Mouse (Mus musculus) right cerebral cortex, postnatal 4 days (tissue): ENCODE results near the gene Ndufaf2.
A peak's percentile ranks its signal among the peaks of the same experiment; 100 is the strongest.

ENCODE experiments used
- DNase-seq: peaks from one replicate; pipeline ENCODE4 v3.0.0-alpha.2; 2022

Gene Ndufaf2

DNA sequence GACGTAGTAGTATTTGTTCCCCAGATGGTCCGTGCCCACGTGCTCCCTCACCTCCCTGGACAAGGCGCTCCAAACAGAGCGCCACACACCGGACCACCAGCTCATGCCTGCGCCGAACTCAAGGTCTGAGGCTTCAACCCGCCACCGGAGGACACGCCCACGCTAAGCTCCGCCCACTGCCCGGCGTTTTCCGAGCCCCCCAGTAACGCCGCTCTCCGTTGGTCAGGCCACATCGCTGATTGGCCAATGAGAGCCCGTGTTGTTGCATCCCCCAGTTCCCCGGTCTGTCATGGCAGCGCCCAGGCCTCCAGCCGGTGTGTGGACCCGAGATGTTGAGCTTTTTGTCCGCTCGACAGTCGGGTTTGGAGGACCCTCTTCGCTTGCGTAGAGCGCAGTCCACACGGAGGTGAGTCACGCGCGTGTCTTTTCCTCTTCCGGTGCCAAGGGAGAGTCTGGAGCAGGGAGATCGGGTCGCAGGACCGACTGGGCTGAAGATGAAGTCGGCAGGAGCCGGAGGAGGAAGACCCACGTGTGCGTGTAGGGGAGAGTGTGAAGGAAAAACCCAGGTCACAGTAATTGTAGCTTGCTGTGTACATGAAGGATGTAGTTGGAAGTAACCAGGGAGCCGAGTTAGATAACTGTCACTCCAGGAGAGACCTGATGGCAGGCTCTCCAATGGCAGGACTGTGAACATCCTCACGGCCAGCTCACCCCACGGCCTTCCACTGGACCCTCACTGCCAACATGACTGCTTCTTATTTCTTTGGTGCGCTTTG, at the start of gene Ndufaf2, which contains the start of gene Ercc8:
TSS of gene Ndufaf2 (minus strand) at position 159 of the 776 bp plus-strand sequence.
TSS of gene Ercc8 (plus strand) at position 267 of the 776 bp plus-strand sequence.
- DNase-seq: peak; percentile 98

DNA sequence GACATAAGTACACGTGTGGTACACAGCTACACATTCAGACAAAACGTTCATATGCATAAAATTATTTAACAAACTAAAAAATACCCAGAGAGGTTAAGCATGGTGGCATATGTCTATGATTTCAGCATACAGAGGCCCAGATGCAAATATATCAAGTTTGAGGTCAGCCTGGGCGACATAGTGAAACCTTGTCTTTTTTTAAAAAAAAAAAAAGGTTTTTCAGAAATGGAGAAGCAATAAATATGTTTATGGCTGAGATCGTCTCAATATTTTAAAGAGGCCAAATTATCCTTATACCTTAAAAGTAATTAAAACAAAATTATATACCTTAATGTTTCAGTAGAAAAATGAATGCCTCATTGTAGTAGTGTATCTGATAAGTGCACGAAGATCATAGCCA, 49.7 kb upstream of the Ndufaf2 start:
- DNase-seq: no peak

DNA sequence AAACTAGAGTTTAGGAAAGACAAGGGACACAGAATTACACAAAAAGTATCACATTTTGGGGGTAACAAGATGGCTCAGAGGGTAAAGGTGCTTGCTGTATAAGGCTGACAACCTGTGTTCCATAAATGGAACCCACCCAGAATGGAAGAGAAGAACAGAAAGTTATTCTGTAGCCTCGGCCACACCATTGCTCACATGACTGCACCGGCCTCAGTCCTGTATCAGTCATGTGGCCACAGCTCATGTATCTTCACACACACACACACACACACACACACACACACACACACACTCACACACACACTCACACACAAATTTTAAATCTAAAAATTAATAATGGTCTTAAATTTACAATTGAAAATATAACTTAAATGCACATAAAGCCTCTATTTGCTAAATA, 49.0 kb upstream of the Ndufaf2 start:
- no peak for DNase-seq

DNA sequence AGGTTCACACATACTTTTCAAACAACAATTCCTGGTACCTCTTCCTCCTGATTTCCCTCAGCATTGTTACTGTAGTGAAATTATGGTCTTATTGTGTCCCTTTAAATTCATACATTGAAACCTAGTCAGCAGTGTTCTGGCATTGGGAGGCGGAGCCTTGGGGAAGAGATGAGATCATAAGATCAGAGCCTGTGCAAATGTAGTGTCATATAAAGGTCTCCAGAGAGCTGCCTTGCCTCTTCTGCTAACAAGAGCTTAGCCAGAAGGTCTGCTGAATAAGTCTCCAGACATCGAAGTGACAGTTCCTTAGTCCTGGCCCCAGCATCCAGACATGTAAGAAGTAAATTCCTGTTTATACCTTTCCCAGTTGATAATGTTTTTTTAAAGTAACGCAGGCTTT, 46.4 kb upstream of the Ndufaf2 start:
- DNase-seq: no peak

DNA sequence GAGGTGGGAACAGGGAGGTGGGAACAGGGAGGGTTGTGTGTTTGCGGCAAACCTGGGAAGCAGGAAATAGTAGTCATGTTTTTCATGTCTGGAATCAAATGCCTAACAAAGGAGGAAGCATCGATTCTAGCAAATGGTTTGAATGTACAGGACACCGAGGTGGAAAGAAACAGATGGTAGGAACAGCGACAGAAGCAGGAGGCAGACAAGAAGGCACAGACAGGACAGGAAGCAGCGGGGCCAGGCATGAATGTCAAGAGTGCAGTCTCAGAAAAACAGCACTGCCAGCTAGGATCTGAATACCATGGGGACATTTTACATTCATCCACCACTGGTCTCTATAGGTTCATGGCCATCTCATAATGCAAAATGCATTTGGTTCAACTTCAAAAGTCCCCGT, 37.1 kb upstream of the Ndufaf2 start:
- no peak for DNase-seq

DNA sequence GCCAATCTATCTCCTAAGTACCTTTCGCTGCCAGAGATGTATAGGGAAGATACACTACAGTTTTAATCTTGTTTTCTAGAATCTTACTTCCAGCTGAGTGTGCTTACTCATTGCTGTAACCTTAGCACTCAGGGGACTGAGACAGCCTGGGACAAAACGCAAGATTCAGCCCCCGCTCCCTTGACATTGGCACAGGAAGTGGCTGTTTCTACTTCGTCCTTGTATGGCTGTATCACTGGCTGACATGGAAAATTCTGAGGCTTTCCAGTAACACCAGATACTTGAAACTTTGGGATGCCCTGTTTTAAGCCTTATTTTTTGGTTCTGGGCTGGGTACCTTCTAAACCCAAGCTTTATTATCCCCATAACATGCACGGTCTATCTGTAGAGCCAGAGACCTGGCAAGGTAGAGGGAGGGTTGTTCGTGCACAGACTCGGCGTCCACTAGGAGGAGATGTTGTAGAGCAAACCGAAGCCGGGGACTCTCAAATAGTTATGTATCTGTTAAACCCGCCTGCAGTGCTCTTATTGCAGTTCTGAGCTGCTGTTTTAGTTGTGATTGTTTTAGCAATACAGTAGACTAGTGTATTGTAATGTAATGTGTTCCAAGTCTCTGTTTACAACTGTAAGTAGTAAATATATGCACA, 32.8 kb upstream of the Ndufaf2 start:
- peak; percentile 53 for DNase-seq

DNA sequence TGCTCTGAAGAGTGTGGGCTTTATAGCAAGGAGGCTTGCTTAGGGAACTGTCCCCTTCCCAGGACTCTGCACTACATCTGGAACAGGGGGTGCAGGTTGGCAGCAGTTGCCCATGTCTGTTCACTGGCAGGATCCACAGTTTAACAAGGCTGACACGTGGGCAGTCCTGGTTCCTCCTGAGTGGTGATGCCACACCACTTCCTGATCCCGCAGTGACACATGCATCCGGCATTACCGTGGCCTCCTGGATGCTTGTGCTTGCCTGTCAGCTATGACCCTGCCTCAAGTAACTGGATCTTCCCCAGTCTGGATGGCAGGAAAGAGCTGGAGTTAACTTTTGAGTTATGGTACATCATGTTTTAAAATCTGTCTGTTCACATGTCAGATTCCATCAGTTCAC, 29.6 kb upstream of the Ndufaf2 start:
- no peak for DNase-seq

DNA sequence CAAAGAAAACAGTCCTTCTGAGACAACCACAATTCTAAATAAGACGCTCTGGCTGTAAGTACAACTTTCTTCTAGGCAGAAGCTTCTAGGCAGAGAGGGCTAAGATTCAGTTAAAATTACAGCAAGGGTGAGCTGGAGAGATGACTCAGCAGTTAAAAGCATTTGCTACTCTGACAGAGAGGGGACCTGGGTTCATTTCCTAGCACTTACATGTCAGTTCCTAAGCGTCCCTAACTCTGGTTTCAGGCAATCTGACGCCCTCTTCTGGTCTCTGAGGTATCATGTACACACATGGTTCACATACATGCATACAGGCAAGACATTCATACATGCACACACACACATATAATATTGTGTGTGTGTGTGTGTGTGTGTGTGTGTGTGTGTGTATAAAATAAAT, 27.1 kb upstream of the Ndufaf2 start:
- no peak for DNase-seq

DNA sequence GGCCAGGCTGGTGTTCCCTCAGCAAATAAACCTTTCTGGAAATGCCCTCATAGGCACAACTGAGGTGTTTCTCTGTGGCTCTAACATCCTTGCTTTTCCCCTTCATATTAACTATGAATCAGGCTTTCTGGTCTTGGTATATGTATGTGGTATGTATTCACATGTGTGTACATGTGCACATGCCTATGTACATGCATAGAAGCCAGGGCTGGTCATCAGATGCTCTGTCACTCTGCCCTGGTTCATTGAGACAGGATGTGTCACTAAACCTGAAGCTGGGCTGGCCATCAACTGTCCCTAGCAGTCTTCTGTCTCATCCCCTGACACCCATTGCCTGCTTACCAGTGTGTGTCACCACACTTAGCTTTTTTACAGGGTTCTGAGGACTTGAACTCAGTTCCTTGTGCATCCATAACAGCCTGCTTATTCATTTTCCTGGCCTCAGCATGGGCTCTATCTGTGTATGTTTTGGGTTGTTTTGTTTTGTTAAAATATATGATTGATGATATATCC, 26.4 kb upstream of the Ndufaf2 start:
- DNase-seq: no peak

DNA sequence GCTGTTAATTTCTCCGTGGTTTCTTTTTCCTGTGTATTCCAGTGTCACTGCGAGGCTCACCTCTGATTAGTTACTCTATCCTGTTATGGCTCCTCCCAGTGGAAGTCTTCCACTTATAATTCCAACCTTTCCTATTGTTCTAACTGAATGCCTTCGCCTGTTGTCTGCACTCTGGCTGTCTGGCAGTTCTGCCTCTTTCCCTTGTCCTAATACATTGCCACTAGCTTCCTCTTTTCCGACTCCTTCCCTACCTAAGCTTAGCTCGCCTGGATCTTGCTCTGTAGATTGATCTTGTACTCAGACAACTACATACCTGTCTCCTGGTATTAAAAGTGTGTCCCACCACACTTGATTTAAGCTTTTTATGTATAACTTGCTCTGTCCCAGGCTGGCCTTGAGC, 22.4 kb upstream of the Ndufaf2 start:
- DNase-seq: no peak

DNA sequence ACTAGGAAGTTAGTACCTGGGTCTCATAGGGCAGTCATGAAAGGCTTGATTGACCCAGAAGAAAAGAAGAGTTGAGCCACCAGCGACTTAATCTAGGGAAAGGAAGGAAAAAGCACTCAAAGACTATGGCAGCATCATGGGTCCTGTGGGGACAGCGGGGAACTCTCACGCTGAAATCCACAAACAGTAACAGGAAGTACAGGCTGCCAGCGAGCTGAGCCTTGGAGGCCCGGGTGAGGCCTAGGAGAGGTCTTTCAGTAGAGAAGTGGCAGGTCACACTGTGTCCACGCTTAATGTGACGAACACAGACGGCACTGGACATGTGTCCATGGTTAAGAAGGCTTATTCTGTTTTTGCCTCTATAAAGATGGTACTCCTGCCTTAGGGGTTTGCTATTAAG, 21.2 kb upstream of the Ndufaf2 start:
- DNase-seq: no peak

DNA sequence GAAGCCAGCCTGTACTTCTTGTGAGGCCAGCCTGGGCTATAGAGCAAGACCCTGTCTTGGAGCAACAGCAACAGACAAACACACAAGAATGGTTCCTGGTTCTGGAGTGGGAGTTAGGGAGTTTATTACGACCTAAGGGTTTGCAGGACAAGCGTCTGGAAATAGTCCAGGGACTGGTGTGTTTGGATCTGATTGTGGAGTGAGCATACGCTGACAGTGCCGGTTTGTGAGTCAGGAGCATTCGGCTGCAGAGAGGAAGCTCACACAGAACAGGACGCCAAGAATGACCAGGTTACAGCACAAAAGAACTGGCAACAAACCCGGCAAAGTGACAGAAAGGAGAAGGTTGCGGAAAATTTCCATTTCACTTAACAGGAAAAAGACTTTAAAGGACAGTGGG, 12.1 kb upstream of the Ndufaf2 start:
- DNase-seq: no peak

DNA sequence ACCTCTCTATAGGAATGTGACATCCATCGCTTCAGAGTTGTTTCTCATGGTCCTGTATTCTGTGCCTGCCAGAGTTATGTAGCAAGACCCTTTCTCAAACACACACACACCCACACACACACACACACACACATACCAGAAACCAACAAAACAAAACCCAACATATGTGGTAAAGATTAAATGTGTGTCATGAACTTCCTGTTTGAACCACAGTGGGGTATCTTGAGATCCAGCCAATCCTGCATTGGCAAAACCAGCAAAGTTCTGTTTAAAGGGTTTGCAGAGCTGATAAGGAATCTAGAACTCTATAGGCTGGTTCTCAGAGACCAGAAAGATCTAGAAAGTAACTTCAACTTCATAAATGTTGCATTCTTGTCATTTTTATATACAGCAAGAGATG, 11.6 kb upstream of the Ndufaf2 start:
- DNase-seq: no peak

DNA sequence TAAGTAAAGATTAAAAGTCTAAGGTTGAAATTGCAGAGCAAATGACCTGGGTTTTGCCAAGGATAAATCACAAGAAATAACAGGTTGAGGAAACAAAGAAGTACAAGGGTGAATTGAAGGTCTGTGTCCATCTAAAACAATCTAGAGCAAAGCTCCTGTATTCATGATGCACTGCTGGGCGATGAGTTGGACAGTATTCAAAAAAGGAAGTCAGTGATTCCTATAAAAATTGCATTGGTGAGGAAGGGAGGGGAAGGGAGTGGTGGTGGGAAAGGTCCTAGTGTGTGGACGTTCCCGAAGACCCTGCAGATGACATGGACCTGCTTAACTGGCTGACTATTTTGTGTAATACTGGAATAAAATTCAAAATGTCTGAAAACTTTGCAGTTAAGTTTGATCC, 6.2 kb upstream of the Ndufaf2 start:
- no peak for DNase-seq

DNA sequence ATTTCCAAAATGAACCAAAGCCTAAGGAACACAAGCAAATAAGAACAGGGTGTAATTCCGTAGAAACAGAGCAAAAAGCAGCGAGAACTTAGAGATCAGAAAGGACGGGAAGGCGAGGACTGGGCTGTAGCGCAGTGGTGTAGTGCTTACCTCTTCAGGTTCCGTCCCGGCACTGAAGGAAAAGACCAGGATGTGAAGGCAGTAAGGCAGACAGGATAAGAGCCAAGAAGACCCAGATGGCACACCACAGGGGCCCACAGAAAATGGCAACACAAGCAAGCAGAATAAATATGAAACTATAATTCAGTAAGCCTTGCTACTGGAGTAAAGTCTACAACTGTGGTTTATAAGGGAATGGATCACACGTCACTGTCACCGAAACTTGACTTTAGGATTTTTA, 5.5 kb upstream of the Ndufaf2 start:
- DNase-seq: no peak

DNA sequence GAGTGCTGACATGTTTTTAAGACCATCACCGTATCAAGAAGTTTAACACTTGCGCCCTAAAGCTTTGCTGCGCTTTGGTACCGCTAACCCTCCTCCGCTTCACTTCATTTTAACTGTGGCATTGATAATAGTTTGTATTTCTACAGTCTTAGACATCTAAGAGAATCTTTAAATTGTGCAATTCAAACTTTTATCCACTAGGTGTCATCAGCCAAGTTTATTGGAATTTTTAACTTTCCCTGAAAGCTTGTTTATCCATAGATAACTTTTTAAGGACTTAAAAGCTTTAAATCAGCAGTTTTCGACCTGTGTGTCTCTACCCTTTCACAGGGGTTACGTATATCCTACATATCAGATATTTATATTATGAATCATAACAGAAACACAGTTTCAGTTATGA, 1.5 kb upstream of the Ndufaf2 start:
- DNase-seq: no peak

DNA sequence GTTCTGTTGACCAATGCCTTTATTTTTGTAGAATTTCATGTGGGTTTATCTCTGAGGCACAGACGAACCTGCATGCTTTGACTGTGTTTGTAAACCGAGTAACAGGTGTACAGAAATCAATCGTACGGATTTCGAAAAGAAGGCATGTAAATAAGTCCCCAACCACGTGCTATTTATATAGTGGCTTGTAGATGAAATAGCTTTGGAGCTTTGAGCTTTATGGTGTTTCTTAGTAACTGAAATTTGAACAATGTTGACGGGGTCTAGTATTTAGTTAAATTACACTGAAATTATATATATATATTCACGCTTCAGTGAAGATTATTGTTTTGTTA, 785 bp upstream of the Ndufaf2 start:
- DNase-seq: no peak

DNA sequence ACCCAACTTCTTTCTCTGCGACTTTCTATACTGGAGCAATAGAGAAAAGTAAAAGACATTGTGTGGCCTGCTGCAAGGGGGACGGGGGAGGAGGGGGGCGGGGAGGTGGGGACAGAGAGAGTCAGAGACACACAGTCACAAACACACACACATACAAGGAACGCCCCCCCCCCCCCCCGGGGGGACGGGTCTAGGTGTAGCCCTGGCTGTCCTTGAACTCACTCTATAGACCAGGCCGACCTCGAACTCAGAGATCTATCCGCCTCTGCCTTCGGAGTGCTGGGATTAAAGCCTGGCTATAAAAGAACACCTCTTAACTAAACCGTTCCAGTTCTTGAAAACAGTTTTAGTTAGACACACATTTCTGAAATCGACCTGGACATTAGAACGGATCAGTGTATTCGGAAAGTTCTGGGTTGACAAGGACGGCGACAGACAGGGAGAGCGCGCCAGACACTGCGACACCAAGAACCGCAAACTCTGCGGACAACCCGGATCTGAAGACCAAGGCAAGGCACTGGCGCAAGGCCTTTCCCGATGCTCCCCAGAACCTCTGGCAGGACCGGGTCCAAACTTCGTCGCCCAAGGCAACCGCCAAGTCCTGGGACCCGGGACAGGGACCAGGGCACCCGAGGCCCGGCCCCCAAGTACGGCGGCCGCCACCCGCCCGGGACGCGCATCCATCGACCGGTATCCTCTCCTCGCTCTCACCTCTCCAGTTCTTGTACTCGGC, 525 bp downstream of the Ndufaf2 start:
- no peak for DNase-seq

DNA sequence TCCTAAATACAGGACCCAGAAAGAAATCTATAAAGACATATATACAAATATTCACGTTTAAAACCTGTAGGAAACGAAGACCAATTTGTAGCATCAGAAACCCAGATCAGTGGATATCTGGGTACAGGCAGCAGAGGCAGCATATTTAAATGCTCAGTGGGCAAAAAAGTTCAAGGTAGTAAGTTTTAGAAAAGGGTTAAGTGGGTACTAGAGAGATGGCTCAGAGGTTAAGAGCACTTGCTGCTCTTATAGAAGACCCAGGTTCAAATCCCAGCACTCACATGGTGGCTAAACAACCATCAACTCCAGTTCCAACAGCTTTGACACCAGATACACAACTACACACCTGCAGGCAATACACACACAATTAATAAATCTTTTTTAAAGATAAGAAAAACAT, 1.3 kb downstream of the Ndufaf2 start:
- DNase-seq: no peak

DNA sequence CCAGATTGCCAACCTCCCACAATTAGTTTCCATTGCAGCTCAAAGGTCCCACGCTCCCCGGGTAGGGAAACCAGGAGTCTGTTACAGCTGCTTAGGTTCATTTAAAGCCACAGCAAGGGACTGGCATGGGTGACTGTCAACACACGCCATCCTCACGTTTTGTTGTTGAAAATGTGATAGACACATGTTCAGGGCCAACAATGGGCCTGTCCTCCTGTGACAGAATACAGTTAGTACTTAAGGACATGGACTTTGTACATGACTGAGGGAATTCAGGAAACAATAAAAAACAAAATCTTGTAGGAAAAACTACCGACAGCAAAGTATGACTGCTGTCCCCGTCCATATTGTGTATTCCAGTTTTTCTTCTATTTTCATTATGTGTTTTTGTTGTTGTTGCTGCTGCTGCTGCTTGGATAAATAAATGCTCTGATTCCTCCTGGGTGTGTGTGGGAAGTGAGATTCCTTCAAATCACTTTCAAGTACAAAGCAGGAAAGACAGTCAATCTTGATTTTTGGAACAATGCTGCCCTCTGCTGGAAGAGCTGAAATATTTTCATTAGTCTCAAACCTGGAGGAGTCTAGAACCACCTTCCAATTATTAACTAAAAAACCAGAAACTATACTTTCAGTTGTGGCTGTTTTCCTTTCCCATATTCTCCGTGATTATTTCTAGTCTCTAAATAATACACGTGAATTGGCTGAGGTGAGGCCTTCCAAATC, 5.6 kb downstream of the Ndufaf2 start:
- peak; percentile 60 for DNase-seq

DNA sequence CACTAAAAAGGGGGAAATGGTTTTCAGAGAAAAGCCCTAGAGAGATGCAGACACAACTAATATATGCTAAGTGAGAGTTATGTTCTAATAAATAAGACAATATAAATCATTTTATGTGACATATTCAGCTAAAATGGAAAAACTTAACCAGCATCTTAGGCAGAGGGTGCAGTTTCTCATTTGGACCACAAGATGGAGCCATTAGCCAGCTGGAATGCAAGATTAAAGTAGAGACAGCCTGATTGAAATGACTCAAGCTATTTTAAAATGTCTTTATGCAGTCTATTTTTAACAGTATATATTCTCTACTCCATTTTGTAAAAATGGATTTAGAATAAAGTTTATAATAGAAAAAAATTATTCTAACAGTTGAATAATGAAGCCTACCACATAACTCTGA, 6.6 kb downstream of the Ndufaf2 start:
- DNase-seq: no peak

DNA sequence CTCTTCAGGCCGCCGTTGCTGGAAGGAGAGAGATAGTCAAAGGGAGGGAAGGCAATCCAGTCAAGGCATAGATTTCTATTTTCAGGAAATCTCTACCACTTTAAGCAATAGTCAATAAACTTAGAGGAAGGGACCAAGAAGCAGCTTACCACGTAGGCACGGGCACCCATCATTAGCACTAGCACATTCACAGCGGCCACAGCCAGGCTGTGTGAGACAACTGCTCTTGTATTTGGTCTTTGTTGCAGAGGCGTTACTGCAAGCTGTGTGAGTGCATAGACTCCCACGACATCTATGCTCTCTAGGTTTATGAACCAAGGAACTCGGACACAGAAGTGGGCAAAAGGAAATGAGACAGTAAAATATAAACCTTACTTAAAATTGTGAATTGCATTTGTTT, 14.3 kb downstream of the Ndufaf2 start:
- no peak for DNase-seq

DNA sequence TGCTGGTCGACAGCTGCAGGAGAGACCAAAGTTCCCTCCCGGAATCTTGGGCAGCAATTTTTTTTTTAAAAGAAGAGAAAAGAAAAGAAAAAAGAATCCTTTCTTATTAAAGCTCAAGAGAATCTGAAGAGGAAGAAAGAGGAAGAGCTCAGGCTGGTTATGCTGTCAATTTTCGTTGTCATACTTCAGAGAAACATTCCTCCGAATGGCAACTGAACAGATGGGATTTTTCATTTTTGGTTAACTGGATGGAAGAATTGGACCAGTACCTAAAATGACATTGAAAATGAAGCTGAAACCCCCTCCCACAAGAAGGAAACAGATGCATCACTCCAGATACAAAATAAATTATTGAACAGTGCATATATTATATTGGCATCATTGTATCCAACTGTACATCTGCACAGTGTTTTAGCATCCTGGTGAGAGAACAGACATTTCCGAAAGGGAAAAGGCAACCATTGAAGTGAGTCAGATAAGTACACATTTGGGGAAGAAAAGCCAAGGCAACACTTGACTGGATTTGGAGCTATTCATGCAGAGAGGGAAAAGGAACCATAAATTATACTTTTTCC, 19.9 kb downstream of the Ndufaf2 start:
- no peak for DNase-seq
